Mouse (Mus musculus) kidney, adult 18-20 months (tissue): ENCODE measurements at regions not wholly inside any gene's neighbourhood (a gene's known extent, or its start where the extent isn't known, plus 50 kb on each side); places are given as distances from the start of the nearest gene placed in this dataset.

ENCODE experiments used
- DNase-seq: peaks from one replicate; pipeline ENCODE4 v3.0.0; 2021

- DNase-seq, result no peak
These were observed 317.7 kb upstream of the Trib2 start for GRCm38 (mm10) chr12:16134446-16134845.

DNA sequence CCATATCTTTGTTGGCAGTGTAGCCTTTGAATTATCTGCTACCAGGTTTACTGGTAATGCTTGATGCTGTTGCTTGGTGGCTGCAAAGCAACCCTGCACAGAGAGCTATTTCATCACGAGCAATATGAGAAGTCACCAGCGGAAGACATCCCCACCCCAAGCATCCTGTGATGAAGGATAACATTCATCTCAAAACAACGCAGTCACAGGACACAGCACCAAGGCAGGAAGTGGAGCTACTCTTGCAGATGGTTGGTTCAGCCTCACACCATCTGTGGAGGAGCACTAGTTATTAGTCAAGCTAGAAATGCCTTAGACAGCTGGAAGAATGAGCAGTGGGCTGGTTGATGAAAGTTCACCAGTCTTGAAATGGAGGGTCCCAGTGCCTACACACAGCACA lies 316.5 kb upstream of the Trib2 start:
- DNase-seq, result no peak

DNA sequence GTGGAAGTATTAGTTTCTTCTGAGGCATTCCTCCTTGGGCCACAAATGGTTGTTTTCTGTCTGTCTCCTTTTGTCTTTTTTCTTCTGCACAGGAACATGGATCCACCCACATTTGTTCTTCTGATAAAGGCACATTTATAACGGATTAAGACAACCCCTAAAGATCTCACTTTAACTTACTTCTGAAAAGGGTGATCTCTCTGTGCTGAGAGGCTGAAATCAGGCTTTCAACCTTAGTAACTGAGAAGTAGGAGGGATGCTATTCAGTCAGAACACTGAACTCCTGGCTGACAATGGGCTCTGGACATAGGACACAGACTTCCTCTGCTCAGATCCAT lies 315.0 kb upstream of the Trib2 start:
- DNase-seq, result no peak

DNA sequence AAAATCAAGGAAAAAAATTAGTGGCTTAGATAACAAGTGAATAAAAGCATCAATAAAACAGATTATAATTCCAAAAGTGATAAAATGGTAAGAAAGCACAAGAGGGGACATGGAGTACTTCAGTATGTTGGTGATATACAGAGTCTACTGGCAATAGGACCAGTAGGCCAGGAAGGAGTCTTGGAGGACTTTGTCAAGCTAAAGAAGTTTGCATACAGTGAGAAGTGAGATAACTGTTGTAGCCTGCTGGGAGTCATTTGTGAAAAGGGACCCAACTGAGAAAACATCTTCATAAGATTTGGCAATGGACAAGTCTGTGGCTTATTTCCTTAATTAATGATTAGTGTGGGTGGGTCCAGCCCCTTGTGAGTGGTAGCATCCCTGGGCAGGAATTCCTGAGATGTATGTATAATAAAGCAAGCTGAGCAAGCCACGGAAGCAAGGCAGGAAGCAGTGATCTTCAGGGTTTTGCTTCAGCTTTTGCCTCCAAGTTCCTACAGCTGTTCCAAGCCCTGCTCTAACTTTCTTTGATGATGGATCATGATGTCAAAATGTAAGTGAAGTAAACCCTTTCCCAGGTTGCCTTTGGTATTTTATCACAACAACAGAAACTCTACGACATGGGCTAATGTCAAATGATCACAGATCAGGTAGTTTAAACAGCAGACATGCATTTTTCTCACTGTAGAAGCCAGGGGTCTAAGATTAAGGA lies 314.5 kb upstream of the Trib2 start:
- no peak for DNase-seq

GRCm38 (mm10) chr12:16130605-16131004 lies 313.9 kb upstream of the Trib2 start:
- DNase-seq, result no peak

- DNase-seq, result no peak
These were observed 313.2 kb upstream of the Trib2 start for GRCm38 (mm10) chr12:16129923-16130322.

DNA sequence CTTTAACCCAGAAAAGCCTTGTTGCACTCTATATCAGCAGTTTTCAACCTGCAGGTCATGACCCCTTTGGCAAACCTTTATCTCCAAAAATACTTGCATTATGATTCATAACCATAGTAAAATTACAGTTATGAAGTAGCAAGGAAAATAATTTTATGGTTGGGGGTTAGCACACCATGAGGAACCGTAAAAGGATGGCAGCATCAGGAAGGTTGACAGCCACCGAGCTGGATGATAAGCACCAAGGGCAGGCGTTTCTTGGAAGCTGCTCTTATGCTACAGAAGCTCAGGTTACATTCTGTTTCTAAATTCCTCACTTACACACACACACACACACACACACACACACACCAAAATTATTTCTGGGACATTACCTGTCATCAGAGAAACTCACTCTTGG lies 312.5 kb upstream of the Trib2 start:
- DNase-seq, result no peak

DNA sequence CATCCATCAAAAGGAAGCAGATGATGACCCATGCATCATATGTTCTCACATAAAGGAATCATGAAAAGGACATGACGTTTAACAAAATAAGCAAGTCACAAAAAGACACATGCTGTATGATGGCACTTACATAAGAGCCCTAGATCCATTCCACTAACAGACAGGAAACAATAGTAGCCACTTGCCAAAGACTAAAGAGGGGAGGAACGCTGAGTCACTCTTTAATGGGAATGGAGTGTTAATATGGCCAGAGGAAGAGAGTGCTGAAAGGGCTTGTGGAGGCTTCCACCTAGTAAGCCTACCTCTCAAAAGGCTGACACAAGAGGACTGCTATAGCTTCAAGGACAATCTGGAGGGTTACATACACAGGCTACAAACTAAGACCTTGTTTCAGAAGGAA lies 308.2 kb upstream of the Trib2 start:
- no peak for DNase-seq

DNA sequence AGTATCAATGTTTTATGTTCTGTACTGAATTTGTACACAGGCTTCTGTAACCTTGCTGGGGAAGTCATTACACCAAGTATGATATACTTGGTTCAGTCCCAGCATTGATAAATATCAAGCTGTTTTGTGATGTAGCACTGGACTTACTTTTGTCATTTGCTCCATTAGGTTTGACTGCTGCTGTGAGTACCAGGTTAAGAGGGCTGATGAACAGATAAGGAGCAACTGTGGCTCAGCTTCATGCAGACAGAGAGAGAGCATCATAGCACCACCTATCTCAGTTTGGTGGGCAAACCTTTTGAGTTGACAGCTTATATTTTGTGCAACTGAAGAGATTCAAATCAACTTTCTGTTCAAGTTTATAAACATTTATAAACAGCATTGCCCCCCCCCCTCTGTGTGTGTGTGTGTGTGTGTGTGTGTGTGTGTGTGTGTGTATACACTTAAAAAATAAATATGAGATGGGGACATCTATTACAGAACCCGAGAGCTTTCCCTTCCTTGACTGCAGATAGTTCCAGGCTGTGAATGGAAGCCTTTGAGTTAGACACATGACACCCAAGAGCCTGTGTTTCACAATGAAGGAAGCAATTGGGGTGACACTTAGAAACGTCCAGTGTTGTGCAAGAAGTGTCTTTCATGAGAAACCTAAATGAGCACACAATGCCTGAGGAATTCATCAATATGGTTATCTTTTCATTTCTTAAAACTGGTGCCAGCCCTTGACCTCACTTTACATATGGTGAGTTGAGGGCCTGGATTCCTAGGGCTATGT lies 305.8 kb upstream of the Trib2 start:
- DNase-seq, result no peak

- no peak for DNase-seq
These were observed 305.1 kb upstream of the Trib2 start for GRCm38 (mm10) chr12:16121787-16122186.

DNA sequence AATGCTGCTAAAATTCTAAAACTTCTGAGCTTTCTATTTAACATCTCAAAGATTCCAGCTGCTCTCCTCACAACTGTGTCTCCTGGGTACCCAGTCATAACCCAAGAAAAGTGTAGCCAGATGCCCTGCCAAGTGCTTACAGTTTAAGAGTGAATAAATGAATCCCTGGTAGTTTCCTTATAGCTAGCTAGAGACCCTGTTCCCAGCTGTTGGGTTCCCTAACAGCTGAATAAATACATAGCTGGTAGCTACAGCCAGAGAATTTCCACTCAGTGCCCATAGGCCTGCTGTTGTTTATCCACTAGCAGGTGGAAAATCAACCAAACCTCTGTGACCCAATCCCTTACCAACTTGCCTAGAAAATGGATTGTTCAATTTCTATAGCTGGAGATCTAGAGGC lies 302.0 kb upstream of the Trib2 start:
- no peak for DNase-seq

- no peak for DNase-seq
These were observed 290.2 kb upstream of the Trib2 start for GRCm38 (mm10) chr12:16106946-16107345.

DNA sequence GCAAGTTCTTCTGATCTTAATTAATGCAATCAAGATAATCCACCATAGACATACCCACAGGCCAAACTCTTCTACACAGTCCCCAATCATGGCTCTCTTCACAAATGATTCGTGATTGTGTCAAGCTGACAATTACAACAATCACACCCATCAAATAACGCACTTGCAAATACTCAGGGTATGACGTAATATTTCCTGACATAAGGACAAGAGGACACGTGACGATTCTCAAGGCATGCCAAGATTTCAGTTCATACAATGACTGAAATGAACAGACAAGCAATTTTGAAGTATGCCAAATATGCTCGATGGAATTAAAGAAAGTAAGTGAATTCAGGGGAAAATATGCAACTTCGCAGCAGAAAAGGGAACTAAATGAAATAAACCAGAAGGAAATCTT lies 282.1 kb upstream of the Trib2 start:
- DNase-seq, result no peak

DNA sequence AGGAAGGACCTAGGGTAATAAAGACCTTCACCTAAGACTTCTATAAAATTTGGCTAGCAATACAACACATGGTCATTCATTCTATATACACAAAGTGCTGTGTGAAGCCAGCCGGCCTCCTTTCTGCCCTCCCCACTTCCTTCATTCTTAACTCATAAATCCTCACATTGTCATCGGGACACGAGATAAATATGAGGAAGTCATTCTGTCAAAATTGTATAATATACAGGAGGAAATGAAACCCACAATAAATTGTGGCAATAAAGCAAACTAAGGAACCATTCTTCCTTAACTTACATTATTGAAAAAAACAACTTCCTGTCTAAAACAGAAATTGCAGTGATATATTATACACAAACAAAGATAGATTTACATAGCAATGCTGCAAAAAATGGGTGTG lies 275.9 kb upstream of the Trib2 start:
- DNase-seq, result no peak

- no peak for DNase-seq
These were observed 274.6 kb upstream of the Trib2 start for GRCm38 (mm10) chr12:16091336-16091735.

- no peak for DNase-seq
These were observed 266.5 kb upstream of the Trib2 start for GRCm38 (mm10) chr12:16083176-16083575.

DNA sequence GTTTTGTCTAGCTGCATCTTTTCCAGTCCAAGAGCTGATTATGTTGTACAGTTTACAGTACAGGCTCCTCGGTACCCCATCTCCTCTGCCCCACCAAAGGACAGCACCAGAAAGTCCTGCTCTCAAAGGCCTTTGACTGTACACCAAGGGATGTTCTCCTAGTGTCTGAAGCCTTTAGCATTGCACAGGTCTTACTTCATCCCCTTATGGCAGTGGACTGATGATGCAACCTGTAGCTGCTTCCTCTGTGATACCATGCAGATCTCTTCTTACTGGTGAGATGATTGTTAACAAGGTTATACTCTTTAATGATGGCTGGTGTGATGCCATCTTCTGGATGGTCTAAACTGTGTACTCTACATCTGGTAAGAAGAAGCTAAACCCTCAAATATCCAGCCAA lies 260.5 kb upstream of the Trib2 start:
- DNase-seq, result no peak

DNA sequence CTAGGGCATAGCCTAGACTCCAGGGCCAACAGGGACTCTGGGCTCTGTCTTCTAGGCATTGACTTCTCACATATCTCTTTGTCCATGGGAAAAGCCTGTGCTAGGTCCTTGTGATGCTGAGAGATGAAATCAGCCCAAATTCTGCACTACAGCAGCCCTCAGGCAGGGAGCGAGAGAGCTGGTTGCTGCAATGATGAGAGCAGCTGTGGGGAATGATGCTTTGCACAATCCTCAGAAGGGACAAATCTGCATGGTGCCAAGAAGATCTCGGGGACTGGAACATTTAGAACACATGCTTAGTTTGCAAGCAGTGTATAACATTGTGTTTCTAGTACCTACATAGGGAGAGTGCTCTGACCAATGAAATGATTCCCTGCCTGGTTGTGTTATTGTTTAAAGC lies 259.2 kb upstream of the Trib2 start:
- DNase-seq, result no peak

DNA sequence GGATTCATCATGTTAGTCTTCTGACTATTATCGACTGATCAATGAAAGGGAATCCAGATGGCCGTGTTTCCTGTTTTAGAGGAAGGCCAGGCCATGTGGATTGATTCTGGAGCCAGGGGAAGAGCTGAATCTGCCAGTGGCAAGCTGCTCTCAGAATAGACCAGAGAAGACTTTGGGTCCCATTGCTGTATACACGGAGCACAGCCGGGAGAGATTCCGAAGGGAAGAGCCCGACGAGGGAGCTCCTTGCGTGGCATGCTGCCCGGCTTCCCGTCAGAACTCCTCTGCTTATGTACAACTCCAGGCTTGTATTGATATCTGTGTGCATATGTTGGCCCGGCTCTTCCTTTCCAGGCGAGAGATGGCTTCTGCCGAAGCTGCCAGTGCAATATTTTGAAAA lies 252.2 kb upstream of the Trib2 start:
- no peak for DNase-seq

DNA sequence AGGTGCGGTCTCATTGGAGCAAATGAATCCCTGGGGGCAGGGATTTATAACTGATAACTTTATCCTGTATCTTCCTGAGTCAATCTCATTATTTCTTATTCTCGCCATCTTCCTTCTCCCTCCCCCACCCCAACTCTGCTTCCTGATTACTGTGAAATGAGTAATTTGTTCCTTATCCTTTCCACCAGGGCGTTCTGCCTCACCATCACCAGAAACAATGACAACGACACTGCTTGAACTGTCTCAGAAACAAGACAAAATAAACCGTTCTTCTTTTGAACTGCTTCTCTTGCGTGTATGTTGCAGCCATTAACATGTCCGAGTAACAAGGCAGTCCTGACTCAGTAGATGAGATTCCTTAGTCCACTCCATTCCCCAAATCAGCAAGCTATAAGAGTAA lies 246.0 kb upstream of the Trib2 start:
- DNase-seq, result no peak

GRCm38 (mm10) chr12:16060461-16060860 lies 243.7 kb upstream of the Trib2 start:
- DNase-seq, result no peak

- DNase-seq, result no peak
These were observed 241.5 kb upstream of the Trib2 start for GRCm38 (mm10) chr12:16058255-16058654.

- peak; percentile 57 for DNase-seq
These were observed 240.1 kb upstream of the Trib2 start for GRCm38 (mm10) chr12:16056831-16057230.

DNA sequence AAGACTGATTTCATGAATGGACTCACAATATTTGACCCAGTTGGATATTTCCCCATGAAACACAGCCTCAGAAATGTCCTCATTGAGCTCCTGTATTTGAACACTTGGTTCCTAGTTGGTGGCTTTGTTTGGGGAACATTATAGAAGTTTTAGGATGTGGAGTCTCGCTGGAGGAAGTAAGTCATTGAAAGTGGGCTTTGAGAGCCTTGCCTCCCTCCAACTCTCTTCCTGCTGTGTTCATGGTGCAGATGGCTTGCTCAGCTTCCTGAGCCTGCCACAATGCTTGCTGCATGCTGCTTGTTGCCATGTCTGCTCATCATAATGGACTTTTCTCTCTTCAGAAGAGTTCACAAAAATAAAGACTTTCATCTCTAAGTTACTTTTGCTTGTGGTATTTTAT lies 239.5 kb upstream of the Trib2 start:
- DNase-seq, result no peak

DNA sequence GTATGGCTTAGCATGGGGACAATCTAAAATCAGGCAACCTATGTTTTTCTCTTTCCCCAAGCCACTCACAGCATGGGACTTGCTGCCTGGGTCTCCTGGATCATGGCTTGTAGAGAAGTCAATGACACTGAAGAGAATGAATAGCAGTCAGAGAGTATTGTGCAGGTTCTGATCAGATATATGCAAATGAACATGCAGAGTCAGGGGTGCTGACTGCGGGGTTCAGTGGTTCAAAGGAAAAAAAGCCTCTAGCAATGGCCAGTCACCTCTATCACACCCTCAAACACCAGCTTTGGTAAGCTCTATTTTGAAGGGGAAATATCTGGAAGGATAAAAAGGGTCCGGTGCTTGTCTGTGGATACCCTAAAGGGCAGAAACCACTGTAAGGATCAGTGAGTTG lies 237.9 kb upstream of the Trib2 start:
- DNase-seq, result no peak
